Mouse (Mus musculus): Measurements from ENCODE around the gene Pld2. TPM values are rescaled to one million over a fixed set of nuclear protein-coding genes. Genes with fewer than 3 reads are reported as not detected.
A peak's percentile ranks its signal among the peaks of the same experiment; 100 is the strongest.

The Pld2 gene
- total and polyA plus RNA-seq, 3 experiments, result 4.3 to 15.1 (median 5.8) TPM

- H3K4me3 ChIP-seq, result no peak overlapping the region
- no peaks in the 10 kb centered on the region; the same call in 1 of the 2 replicates for H3K4me1 ChIP-seq (ENCODE audit: control insufficient read depth, insufficient read depth, low read length)
- intact Hi-C loops (cut with DNase I), result no loop called here
- no peak overlapping the region for H3K9ac ChIP-seq (ENCODE audit: low read depth, low read length)
- H3K27ac ChIP-seq, result no peak overlapping the region
- H3K79me2 ChIP-seq (replicated peaks; ENCODE audit: control insufficient read depth, insufficient read depth, low read length), result no peaks in the 10 kb centered on the region
- DNase-seq, result no peak
- H3K36me3 ChIP-seq (ENCODE audit: control insufficient read depth, insufficient read depth, low read length), result no peaks in the 10 kb centered on the region
- TF ChIP-seq POLR2A (IDR thresholded peaks at IDR 0.05; ENCODE audit: insufficient read depth, low read depth, low read length) (no peak), CTCF (IDR thresholded peaks at IDR 0.05) (no peak), EP300 (IDR thresholded peaks at IDR 0.05; ENCODE audit: insufficient read depth, low read depth, low read length) (no peak)
- WGBS, result 62% methylated on average over 7 of the region's 7 CpGs
- no peaks in the 10 kb centered on the region for H3K27me3 ChIP-seq (ENCODE audit: control insufficient read depth, insufficient read depth, low read length)
Measured at GRCm38 (mm10) chr11:70512709-70513342, 27.0 kb upstream of the Pld2 start.

GRCm38 (mm10) chr11:70513520-70513919 lies 26.3 kb upstream of the Pld2 start:
- H3K4me1 ChIP-seq (ENCODE audit: control insufficient read depth, insufficient read depth, low read length), result no peaks in the 10 kb centered on the region; the same call in 1 of the 2 replicates
- no peak overlapping the region for H3K9ac ChIP-seq (ENCODE audit: low read depth, low read length)
- DNase-seq, result peak; percentile 53 to 54
- no peaks in the 10 kb centered on the region for H3K27me3 ChIP-seq (ENCODE audit: control insufficient read depth, insufficient read depth, low read length)
- H3K4me3 ChIP-seq, result no peak overlapping the region
- no peak for TF ChIP-seq POLR2A (IDR thresholded peaks at IDR 0.05; ENCODE audit: insufficient read depth, low read depth, low read length)
- no peak for TF ChIP-seq CTCF (IDR thresholded peaks at IDR 0.05)
- TF ChIP-seq EP300 (IDR thresholded peaks at IDR 0.05; ENCODE audit: insufficient read depth, low read depth, low read length), result no peak
- 37% methylated on average over 11 of the region's 11 CpGs for WGBS
- H3K79me2 ChIP-seq (replicated peaks; ENCODE audit: control insufficient read depth, insufficient read depth, low read length), result no peaks in the 10 kb centered on the region
- intact Hi-C loops (cut with DNase I), result no loop called here
- H3K36me3 ChIP-seq (ENCODE audit: control insufficient read depth, insufficient read depth, low read length), result no peaks in the 10 kb centered on the region
- no peak overlapping the region for H3K27ac ChIP-seq

GRCm38 (mm10) chr11:70514288-70514687 lies 25.6 kb upstream of the Pld2 start, which contains the start of gene Vmo1:
TSS of gene Vmo1 (minus strand) at chr11:70514616.
- TF ChIP-seq POLR2A (IDR thresholded peaks at IDR 0.05; ENCODE audit: insufficient read depth, low read depth, low read length) (no peak), EP300 (IDR thresholded peaks at IDR 0.05; ENCODE audit: insufficient read depth, low read depth, low read length) (no peak), CTCF (IDR thresholded peaks at IDR 0.05) (no peak)
- H3K4me3 ChIP-seq, result no peak within 1 kb of the TSS
- intact Hi-C loops (cut with DNase I), result no loop called here
- H3K79me2 ChIP-seq (replicated peaks; ENCODE audit: control insufficient read depth, insufficient read depth, low read length), result no peaks in the 10 kb centered on the region
- no peak within 1 kb of the TSS for H3K27ac ChIP-seq
- no peak within 1 kb of the TSS for H3K9ac ChIP-seq (ENCODE audit: low read depth, low read length)
- no peaks in the 10 kb centered on the region for H3K27me3 ChIP-seq (ENCODE audit: control insufficient read depth, insufficient read depth, low read length)
- no peaks in the 10 kb centered on the region for H3K36me3 ChIP-seq (ENCODE audit: control insufficient read depth, insufficient read depth, low read length)
- H3K4me1 ChIP-seq (ENCODE audit: control insufficient read depth, insufficient read depth, low read length), result no peaks in the 10 kb centered on the region; the same call in 1 of the 2 replicates
- 87% methylated on average over 7 of the region's 7 CpGs for WGBS
- DNase-seq, result no peak

- no peaks in the 10 kb centered on the region for H3K27me3 ChIP-seq (ENCODE audit: control insufficient read depth, insufficient read depth, low read length)
- no peaks in the 10 kb centered on the region for H3K79me2 ChIP-seq (replicated peaks; ENCODE audit: control insufficient read depth, insufficient read depth, low read length)
- DNase-seq, result no peak
- no peak overlapping the region for H3K27ac ChIP-seq
- 10% methylated on average over 2 of the region's 2 CpGs for WGBS
- H3K4me1 ChIP-seq (ENCODE audit: control insufficient read depth, insufficient read depth, low read length), result no peaks in the 10 kb centered on the region; the same call in 1 of the 2 replicates
- no peak overlapping the region for H3K4me3 ChIP-seq
- H3K36me3 ChIP-seq (ENCODE audit: control insufficient read depth, insufficient read depth, low read length), result no peaks in the 10 kb centered on the region
- TF ChIP-seq CTCF (IDR thresholded peaks at IDR 0.05), result peak; percentile 91
- TF ChIP-seq POLR2A (IDR thresholded peaks at IDR 0.05; ENCODE audit: insufficient read depth, low read depth, low read length), result no peak
- no peak overlapping the region for H3K9ac ChIP-seq (ENCODE audit: low read depth, low read length)
- intact Hi-C loops (cut with DNase I), result loop anchor here (1.0 kb wide), 2 partner anchors 89 to 239 kb away; no protein-coding TSS in a partner anchor
Measured at GRCm38 (mm10) chr11:70516352-70516751, 23.5 kb upstream of the Pld2 start.

- intact Hi-C loops (cut with DNase I), result no loop called here
- H3K79me2 ChIP-seq (replicated peaks; ENCODE audit: control insufficient read depth, insufficient read depth, low read length), result no peaks in the 10 kb centered on the region
- TF ChIP-seq POLR2A (IDR thresholded peaks at IDR 0.05; ENCODE audit: insufficient read depth, low read depth, low read length), result no peak
- no peak for TF ChIP-seq CTCF (IDR thresholded peaks at IDR 0.05)
- no peak for TF ChIP-seq EP300 (IDR thresholded peaks at IDR 0.05; ENCODE audit: insufficient read depth, low read depth, low read length)
Measured at GRCm38 (mm10) chr11:70518436-70518835, 21.4 kb upstream of the Pld2 start.

GRCm38 (mm10) chr11:70518923-70519322 lies 20.9 kb upstream of the Pld2 start, which contains the start of gene Gltpd2:
TSS of gene Gltpd2 (plus strand) at chr11:70519196.
- intact Hi-C loops (cut with DNase I), result no loop called here
- Histone ChIP-seq H3K79me2 (replicated peaks; ENCODE audit: control insufficient read depth, insufficient read depth, low read length) (no peaks in the 10 kb centered on the region), H3K9ac (ENCODE audit: low read depth, low read length) (peak within 1 kb of the TSS; percentile 70), H3K36me3 (ENCODE audit: control insufficient read depth, insufficient read depth, low read length) (no peaks in the 10 kb centered on the region), H3K4me1 (ENCODE audit: control insufficient read depth, insufficient read depth, low read length) (no peaks in the 10 kb centered on the region; the same call in 1 of the 2 replicates), H3K27me3 (ENCODE audit: control insufficient read depth, insufficient read depth, low read length) (no peaks in the 10 kb centered on the region), H3K4me3 (peak within 1 kb of the TSS; percentile 44), H3K27ac (peak within 1 kb of the TSS; percentile 75)
- no peak for TF ChIP-seq POLR2A (IDR thresholded peaks at IDR 0.05; ENCODE audit: insufficient read depth, low read depth, low read length)
- TF ChIP-seq CTCF (IDR thresholded peaks at IDR 0.05), result no peak
- no peak for TF ChIP-seq EP300 (IDR thresholded peaks at IDR 0.05; ENCODE audit: insufficient read depth, low read depth, low read length)
- DNase-seq, result no peak
- 92% methylated on average over 10 of the region's 10 CpGs for WGBS

More at GRCm38 (mm10) chr11:70518436-70518835, 21.4 kb upstream of the Pld2 start:
- no peaks in the 10 kb centered on the region for H3K27me3 ChIP-seq (ENCODE audit: control insufficient read depth, insufficient read depth, low read length)
- no peak for DNase-seq
- WGBS, result 81% methylated on average over 1 of the region's 1 CpGs
- H3K4me1 ChIP-seq (ENCODE audit: control insufficient read depth, insufficient read depth, low read length), result no peaks in the 10 kb centered on the region; the same call in 1 of the 2 replicates
- no peaks in the 10 kb centered on the region for H3K36me3 ChIP-seq (ENCODE audit: control insufficient read depth, insufficient read depth, low read length)
- no peak overlapping the region for H3K4me3 ChIP-seq
- H3K27ac ChIP-seq, result no peak overlapping the region
- no peak overlapping the region for H3K9ac ChIP-seq (ENCODE audit: low read depth, low read length)
